Mouse (Mus musculus): ENCODE results near the gene Arid1b. TPM values are rescaled to one million over a fixed set of nuclear protein-coding genes. Genes with fewer than 3 reads are reported as not detected.
A peak's percentile ranks its signal among the peaks of the same experiment; 100 is the strongest.

The Arid1b gene
- polyA plus RNA-seq, 1 experiment from 2014 or later = 22.3 TPM

DNA sequence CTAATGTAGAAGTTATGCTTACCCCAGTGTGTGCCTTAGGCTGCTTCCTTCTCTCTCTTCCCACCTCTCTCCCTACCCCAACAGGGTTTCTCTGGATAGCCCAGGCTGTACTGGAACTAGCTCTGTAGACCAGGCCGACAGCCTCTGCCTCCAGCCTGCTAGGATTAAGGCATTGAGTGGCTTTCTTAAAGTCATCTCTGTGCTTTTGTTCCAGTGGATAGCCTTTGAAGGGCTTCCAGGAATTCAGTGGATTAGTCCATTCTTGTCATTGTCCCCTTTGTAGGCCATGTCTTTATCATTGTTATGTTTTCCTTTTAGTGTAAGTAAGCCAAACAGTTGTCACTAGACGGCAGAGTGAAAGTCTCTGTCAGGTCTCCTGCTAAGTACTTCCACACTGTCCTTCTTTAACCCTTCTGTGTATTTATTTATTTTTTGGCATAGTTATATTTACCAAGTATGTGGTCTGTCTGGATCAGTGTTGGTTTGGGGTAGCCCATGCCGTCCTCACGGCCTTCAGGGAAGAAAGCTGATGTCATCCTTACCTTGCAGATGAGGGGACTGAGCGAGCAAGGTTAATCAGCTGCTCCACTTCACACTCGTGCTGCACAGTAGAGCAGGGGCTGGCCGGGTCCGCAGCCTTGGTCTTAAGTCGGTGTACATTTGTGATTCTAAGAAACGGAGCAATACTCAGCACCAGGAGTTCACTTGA is 58.1 kb downstream of the Arid1b start:
- Histone ChIP-seq H3K27me3 (no peaks in the 10 kb centered on the region), H3K36me3 (no peaks in the 10 kb centered on the region), H3K4me2 (replicated peaks) (no peak overlapping the region), H3K9me3 (replicated peaks) (no peaks in the 10 kb centered on the region), H3K4me1 (peaks cover 49% of the 10 kb centered on the region), H3K9ac (no peak overlapping the region), H3K4me3 (no peak overlapping the region), H3K27ac (no peak overlapping the region)
- no peak for ATAC-seq (ENCODE audit: low FRiP score)
- WGBS = 70% methylated on average over 10 of the region's 10 CpGs

DNA sequence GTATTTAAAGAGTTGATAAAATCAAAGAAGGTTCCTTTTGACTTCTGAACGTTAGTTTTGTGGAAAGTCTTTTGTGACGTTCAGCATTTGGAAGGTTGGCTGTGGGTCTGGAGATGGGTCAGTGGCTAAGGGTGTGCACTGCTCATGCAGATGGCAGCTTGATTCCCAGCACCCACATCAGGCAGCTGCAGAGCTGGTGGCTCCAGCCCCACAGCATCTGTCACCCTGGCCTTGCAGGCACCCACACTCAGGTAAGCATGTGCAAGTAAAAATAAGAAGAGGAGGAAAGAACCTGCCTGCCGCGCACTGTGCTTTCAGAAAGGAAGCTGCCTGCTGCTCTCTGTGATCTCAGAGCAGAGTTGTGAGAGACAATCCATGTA is 58.7 kb downstream of the Arid1b start:
- 71% methylated on average over 4 of the region's 4 CpGs for WGBS
- no peak for ATAC-seq (ENCODE audit: low FRiP score)
- H3K4me1 ChIP-seq = peaks cover 54% of the 10 kb centered on the region

DNA sequence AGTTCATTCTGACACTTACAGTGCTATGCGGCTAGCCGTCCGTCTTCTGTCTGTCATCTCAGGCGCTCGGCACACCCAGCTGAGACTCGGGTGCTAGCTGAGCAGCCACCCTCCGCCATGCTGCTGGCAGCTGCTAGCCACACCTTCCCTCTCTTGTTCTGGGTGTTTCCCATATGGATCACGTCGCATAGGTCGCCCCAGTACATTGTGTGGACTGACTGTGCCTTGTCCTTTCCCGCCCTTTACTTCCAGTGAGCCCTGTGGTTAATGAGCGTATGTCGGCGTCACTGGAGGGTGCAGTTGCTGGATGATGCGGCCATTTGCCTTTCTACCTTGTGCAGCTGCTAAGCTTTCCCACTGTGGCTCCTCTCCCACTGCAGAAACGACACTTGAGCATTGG is 59.1 kb downstream of the Arid1b start:
- Histone ChIP-seq H3K27ac (no peak overlapping the region), H3K36me3 (no peaks in the 10 kb centered on the region), H3K4me3 (no peak overlapping the region), H3K27me3 (no peaks in the 10 kb centered on the region), H3K9ac (peak overlapping the region; percentile 13; the same call in 1 of the 2 replicates), H3K4me2 (replicated peaks) (no peak overlapping the region), H3K9me3 (replicated peaks) (no peaks in the 10 kb centered on the region), H3K4me1 (peaks cover 58% of the 10 kb centered on the region)
- no peak for ATAC-seq (ENCODE audit: low FRiP score)
- 58% methylated on average over 16 of the region's 16 CpGs for WGBS

More for the DNA sequence above, 58.7 kb downstream of the Arid1b start:
- Histone ChIP-seq H3K4me2 (replicated peaks) (no peak overlapping the region), H3K36me3 (no peaks in the 10 kb centered on the region), H3K27me3 (no peaks in the 10 kb centered on the region), H3K9me3 (replicated peaks) (no peaks in the 10 kb centered on the region), H3K9ac (peak overlapping the region; percentile 13; the same call in 1 of the 2 replicates), H3K27ac (no peak overlapping the region), H3K4me3 (no peak overlapping the region)

DNA sequence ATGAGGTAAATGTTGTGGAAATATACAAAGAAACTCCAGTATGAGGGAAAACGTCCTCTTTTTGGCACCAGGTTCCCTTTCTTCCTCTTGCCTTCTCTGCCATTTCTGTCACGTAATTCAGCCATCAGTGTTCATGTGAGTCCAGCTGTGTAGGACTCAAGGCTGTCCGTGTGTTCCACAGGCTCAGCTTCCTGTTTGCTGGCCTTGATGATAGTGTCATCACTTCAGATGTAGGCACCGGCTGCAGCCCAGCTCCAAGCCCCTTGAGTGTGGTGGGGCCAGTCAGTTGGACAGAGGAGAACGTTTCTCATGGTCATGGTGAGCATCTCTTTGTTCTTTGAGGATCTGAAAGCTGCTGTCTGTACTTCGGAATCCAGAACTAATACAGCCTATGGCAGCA is 61.3 kb downstream of the Arid1b start:
- WGBS = 80% methylated on average over 6 of the region's 6 CpGs
- no peaks in the 10 kb centered on the region for H3K9me3 ChIP-seq (replicated peaks)
- H3K9ac ChIP-seq = no peak overlapping the region
- H3K27me3 ChIP-seq = no peaks in the 10 kb centered on the region
- no peak overlapping the region for H3K4me3 ChIP-seq
- H3K4me1 ChIP-seq = peaks cover 72% of the 10 kb centered on the region
- no peaks in the 10 kb centered on the region for H3K36me3 ChIP-seq
- ATAC-seq (ENCODE audit: low FRiP score) = no peak
- no peak overlapping the region for H3K27ac ChIP-seq
- no peak overlapping the region for H3K4me2 ChIP-seq (replicated peaks)

DNA sequence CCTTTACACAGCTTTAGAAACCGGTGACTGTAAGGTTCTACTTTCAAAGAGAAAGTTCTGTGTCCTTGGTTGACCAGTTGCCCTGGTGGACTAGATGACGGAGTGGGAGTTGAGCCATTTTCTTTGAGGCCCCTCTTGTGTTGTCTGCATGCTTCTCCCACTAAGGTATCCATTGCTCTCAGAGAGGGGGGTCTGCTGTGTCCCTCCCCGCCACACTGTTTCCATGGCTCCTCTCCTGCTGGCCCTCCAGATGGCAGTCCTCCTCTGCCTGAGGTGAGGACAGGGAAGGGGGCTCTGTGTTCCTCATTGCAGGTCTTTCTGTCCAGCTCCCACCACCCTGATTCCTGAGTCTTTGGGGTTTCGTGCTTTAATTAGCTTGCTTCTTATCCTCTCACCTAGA is 62.5 kb downstream of the Arid1b start:
- WGBS = 66% methylated on average over 4 of the region's 4 CpGs
- Histone ChIP-seq H3K4me2 (replicated peaks) (no peak overlapping the region), H3K27me3 (no peaks in the 10 kb centered on the region), H3K27ac (no peak overlapping the region), H3K9me3 (replicated peaks) (no peaks in the 10 kb centered on the region), H3K36me3 (no peaks in the 10 kb centered on the region), H3K4me3 (no peak overlapping the region), H3K9ac (no peak overlapping the region), H3K4me1 (peaks cover 73% of the 10 kb centered on the region)
- no peak for ATAC-seq (ENCODE audit: low FRiP score)

DNA sequence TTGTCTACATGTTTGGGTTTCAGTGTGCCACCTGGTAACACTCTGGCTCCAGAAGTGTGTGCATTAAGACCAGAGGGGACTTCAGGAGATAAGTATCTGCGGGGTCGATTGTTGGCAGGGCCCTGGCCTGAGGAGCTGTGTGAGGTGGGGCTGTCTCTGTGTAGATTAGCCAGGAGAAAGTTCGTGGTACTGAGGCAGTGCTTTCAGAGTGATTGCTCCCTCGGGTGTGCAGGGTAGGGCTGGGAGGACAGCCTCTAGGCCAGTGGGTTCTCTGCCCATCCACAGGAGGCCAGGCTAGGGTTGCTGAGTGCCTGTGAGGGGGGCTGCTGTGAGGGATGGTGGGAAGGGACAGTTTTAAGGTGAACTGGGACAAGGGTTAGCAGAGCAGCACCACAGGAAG is 63.2 kb downstream of the Arid1b start:
- Histone ChIP-seq H3K4me2 (replicated peaks) (no peak overlapping the region; the same call in 1 of the 2 replicates), H3K27ac (peak overlapping the region; percentile 69; the same call in 1 of the 2 replicates), H3K4me1 (peaks cover 68% of the 10 kb centered on the region), H3K4me3 (no peak overlapping the region), H3K27me3 (no peaks in the 10 kb centered on the region), H3K9ac (no peak overlapping the region; the same call in 1 of the 2 replicates), H3K9me3 (replicated peaks) (no peaks in the 10 kb centered on the region), H3K36me3 (no peaks in the 10 kb centered on the region)
- ATAC-seq (ENCODE audit: low FRiP score) = peak; percentile 32; the same call in 1 of the 2 replicates
- WGBS = 20% methylated on average over 4 of the region's 4 CpGs

DNA sequence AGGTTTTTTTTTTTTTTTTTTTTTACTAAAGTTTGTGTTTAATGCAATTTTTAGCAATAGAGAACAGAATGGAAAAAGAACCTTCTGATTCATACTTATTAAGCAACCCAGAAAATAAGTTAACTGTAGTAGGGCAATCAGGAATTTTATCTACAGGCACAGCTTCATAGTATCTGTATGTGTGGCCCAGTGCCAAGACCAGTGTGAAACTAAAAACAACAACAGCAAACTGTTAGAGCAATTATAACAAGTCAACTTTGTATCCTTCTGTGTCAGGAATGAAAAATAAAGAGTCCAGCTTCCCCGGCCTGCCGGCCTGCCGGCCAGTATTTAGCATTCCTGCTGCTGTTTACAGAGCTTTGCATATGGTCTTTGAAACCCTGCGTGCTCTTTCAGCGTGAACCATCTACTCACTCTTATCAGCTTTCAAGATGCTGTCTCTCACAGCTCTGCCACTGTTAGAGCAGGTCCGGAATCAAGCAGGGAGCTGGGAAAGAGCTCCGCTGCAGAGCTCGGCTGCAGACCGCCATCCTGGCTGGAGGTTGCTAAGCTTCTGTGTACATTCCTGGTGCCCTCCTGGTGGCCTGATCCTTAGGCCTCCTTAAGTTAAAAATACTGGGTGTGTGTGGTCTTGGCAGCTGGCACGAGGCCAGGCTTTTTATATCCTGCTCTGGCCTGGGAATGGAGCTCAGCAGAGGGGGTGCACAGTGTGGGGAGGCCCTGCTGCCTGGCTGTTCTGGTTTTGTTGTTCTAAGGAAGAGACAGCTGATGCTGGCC is 64.0 kb downstream of the Arid1b start:
- H3K4me2 ChIP-seq (replicated peaks) = peak overlapping the region; percentile 32
- peak overlapping the region; percentile 18; the same call in 1 of the 2 replicates for H3K9ac ChIP-seq
- H3K4me1 ChIP-seq = peaks cover 60% of the 10 kb centered on the region
- peak; percentile 76 for ATAC-seq (ENCODE audit: low FRiP score)
- no peaks in the 10 kb centered on the region for H3K9me3 ChIP-seq (replicated peaks)
- no peaks in the 10 kb centered on the region for H3K36me3 ChIP-seq
- no peak overlapping the region for H3K4me3 ChIP-seq
- WGBS = 4% methylated on average over 10 of the region's 10 CpGs
- no peaks in the 10 kb centered on the region for H3K27me3 ChIP-seq
- H3K27ac ChIP-seq = peak overlapping the region; percentile 71

DNA sequence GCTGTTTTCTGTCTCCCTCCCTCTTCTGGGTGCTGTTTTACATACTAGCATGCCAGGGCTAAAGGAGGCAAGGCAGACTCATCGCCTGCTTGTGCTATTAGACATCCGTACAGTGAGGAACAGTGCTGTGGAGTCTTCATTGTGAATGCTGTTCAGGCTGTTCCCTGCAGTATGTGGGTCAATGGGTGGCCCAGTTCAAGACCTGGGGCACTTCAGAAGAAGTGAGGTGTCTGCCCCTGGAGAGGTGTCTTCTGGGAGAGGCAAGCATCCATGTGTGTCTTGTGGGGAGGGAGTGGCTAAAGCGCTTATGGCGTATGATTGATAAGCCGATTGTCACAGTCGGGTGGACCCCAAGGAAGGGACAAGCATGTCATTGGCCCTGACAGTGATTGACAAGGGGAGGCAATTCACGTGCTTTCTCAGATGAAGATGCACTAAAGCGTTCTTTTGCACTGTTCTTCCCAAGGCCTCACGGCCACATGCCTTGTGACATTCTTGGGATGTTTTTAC is 65.0 kb downstream of the Arid1b start:
- no peaks in the 10 kb centered on the region for H3K27me3 ChIP-seq
- no peak overlapping the region for H3K27ac ChIP-seq
- no peak overlapping the region for H3K4me3 ChIP-seq
- no peaks in the 10 kb centered on the region for H3K36me3 ChIP-seq
- no peak overlapping the region for H3K9ac ChIP-seq
- 0 out of 2 replicates have a peak, but pooled peaks have one; percentile 14 for ATAC-seq (ENCODE audit: low FRiP score)
- H3K9me3 ChIP-seq (replicated peaks) = no peaks in the 10 kb centered on the region
- 55% methylated on average over 9 of the region's 9 CpGs for WGBS
- H3K4me2 ChIP-seq (replicated peaks) = no peak overlapping the region
- H3K4me1 ChIP-seq = peaks cover 57% of the 10 kb centered on the region

DNA sequence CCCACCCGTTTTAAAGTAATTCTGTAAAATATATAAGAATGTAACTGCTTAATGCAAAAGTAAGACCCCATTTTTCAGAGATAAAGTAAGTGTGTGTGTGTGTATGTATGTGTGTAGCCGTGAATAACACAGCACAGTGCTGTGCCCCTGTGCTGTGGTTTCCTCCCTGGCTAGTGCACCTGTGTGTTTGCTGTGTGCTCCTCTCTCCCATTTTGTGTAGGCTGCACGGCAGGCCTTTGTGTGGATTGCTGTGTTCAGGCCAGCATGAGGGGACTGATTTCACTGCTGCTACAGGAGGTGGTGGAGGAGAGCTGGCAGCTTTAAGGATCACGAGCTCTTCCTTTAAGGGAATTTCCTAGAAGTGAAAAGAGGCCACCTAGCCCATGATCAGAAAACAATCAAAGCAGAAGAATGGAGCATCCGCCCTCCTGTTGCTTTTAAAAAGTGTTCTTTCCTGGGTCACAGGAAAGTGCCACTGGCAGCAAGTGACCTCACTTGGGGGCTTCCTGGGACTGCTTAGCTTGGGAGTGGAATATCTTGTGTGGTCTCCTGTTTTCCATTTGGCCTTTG is 66.5 kb downstream of the Arid1b start:
- Histone ChIP-seq H3K9ac (no peak overlapping the region), H3K27me3 (no peaks in the 10 kb centered on the region), H3K4me1 (peaks cover 64% of the 10 kb centered on the region), H3K4me2 (replicated peaks) (no peak overlapping the region), H3K4me3 (no peak overlapping the region), H3K27ac (no peak overlapping the region), H3K9me3 (replicated peaks) (no peaks in the 10 kb centered on the region), H3K36me3 (no peaks in the 10 kb centered on the region)
- 55% methylated on average over 5 of the region's 5 CpGs for WGBS
- no peak for ATAC-seq (ENCODE audit: low FRiP score)

DNA sequence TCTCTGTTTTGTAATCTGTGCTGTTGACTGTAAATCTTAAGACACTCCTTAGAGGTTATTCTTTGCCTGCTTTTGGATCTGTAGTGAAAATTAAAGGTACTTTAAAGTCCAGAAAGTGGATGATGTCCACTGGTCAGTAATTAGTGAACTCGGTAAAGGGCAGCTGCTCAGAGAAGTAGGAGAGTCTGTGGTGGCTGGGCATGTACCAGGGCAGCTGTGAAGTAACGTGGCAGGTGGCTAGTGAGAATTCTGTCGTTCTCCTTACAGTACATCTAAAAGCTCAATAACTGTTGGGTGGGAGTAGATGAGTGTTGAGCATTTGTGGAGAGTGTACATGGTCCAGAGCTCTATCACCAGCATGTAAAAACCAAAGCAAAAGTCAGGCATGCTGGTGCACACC is 67.1 kb downstream of the Arid1b start:
- 82% methylated on average over 3 of the region's 3 CpGs for whole genome bisulfite sequencing
- Histone ChIP-seq H3K4me3 (no peak overlapping the region), H3K9ac (no peak overlapping the region), H3K9me3 (replicated peaks) (no peaks in the 10 kb centered on the region), H3K4me1 (peaks cover 64% of the 10 kb centered on the region), H3K4me2 (replicated peaks) (no peak overlapping the region), H3K27me3 (no peaks in the 10 kb centered on the region), H3K36me3 (no peaks in the 10 kb centered on the region), H3K27ac (no peak overlapping the region)
- no peak for ATAC-seq (ENCODE audit: low FRiP score)

DNA sequence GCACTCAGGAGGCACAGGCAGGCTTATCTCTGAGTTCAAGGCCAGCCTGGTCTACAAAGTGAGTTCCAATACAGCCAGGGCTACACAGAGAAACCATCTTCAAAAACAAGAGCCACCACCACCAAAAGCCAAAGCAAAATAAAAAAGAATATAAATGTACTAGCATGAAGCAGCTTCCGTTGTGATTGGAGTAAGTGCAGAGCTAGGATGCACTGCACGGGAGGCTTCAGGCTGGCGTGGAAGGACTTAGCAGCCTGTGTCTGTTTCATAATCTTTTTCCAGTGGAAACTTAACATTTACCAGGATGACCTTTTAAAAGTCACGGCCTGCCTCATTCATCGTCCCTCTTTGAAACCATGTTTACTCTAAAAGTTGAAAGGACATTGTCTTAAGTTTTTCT is 67.5 kb downstream of the Arid1b start:
- H3K4me2 ChIP-seq (replicated peaks) = no peak overlapping the region
- H3K27me3 ChIP-seq = no peaks in the 10 kb centered on the region
- 71% methylated on average over 5 of the region's 5 CpGs for WGBS
- peaks cover 64% of the 10 kb centered on the region for H3K4me1 ChIP-seq
- no peak overlapping the region for H3K27ac ChIP-seq
- H3K9me3 ChIP-seq (replicated peaks) = no peaks in the 10 kb centered on the region
- H3K9ac ChIP-seq = no peak overlapping the region
- no peak overlapping the region for H3K4me3 ChIP-seq
- no peaks in the 10 kb centered on the region for H3K36me3 ChIP-seq
- no peak for ATAC-seq (ENCODE audit: low FRiP score)

DNA sequence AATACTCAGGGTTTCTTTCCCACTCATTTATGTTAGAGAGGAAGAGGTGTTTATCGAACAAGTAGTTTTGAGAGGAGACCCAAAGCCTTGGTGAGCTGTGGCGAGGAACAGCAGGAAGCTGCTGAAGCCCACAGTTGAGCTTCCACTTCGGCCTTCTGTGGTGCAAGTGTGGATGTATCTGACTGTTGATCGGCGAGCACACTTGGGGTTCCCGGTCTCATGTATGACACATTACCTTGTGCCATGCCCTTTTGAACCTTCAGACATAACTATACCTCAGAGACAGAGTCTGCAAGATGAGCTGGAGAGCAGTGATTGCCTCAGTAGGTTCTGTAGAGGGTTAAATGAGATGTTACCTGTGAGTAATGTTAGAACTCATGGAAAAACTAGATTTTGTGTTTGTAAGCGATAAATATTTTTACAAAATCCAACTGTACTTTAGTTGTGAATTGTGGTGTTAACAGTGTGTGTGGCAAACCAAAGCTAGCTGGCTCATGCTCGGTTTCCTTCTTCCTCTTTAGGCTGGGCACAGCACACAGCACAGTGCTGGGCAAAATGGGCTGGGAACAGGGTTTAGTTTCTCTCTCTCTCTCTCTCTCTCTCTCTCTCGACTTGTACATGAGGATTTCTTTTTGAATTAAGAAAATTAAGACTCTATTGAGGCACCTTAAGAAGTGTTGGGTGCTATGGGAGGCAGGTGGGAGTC is 69.5 kb downstream of the Arid1b start:
- no peak overlapping the region for H3K9ac ChIP-seq
- WGBS = 88% methylated on average over 9 of the region's 9 CpGs
- no peak overlapping the region for H3K27ac ChIP-seq
- H3K4me1 ChIP-seq = peaks cover 60% of the 10 kb centered on the region
- no peaks in the 10 kb centered on the region for H3K9me3 ChIP-seq (replicated peaks)
- no peak for ATAC-seq (ENCODE audit: low FRiP score)
- H3K4me3 ChIP-seq = no peak overlapping the region
- no peaks in the 10 kb centered on the region for H3K36me3 ChIP-seq
- H3K4me2 ChIP-seq (replicated peaks) = no peak overlapping the region
- H3K27me3 ChIP-seq = no peaks in the 10 kb centered on the region

Data from hindbrain, embryonic 12.5 days (tissue).